Mouse (Mus musculus) heart, adult 2 months (tissue): ENCODE data around the gene Agpat1. TPM values are rescaled to one million over a fixed set of nuclear protein-coding genes. Genes with fewer than 3 reads are reported as not detected.

Experiments
- DNase-seq, 2 experiments: peaks; one replicate each; pipeline ENCODE4 v3.0.0; 2021
- H3K27ac ChIP-seq: fragments of 200-600 bp; 2 replicates; pipeline ENCODE4 v1.8.1; 2022
- H3K27me3 ChIP-seq: fragments of 200-500 bp; 2 replicates; pipeline ENCODE4 v1.6.1; 2012; ENCODE audit warnings: mild to moderate bottlenecking, low read length, inconsistent platforms, mixed read lengths; ENCODE audit not compliant: control insufficient read depth, insufficient read depth
- H3K36me3 ChIP-seq: fragments of 200-500 bp; 2 replicates; pipeline ENCODE4 v1.6.1; 2012; ENCODE audit warnings: low read length, inconsistent platforms; ENCODE audit not compliant: control insufficient read depth, insufficient read depth
- H3K4me1 ChIP-seq: fragments of 200-500 bp; 2 replicates; pipeline ENCODE4 v1.6.1; 2011; ENCODE audit warnings: low read length; ENCODE audit not compliant: control insufficient read depth, insufficient read depth
- H3K4me3 ChIP-seq: fragments of 200-600 bp; 2 replicates; pipeline ENCODE4 v1.8.1; 2022
- H3K79me2 ChIP-seq: fragments of 200-500 bp; replicated peaks from 2 replicates; pipeline ENCODE4 v1.6.1; 2012; ENCODE audit warnings: mild to moderate bottlenecking, inconsistent platforms, low read length, moderate library complexity, mixed read lengths; ENCODE audit not compliant: control insufficient read depth, insufficient read depth
- H3K9ac ChIP-seq: fragments of 200-500 bp; 2 replicates; pipeline ENCODE4 v1.6.1; 2012; ENCODE audit warnings: low read depth, mild to moderate bottlenecking, control low read depth, inconsistent platforms, low read length, mixed read lengths
- CTCF ChIP-seq: fragments of 200-600 bp; IDR thresholded peaks from 2 replicates; pipeline ENCODE4 v1.8.1; 2022; ENCODE audit warnings: antibody characterized with exemption, mild to moderate bottlenecking, moderate library complexity
- EP300 ChIP-seq: fragments of 200-500 bp; IDR thresholded peaks from 2 replicates; pipeline ENCODE4 v1.6.1; 2011; ENCODE audit warnings: low read depth, low read length, control low read depth; ENCODE audit not compliant: insufficient read depth
- POLR2A ChIP-seq: fragments of 200-500 bp; IDR thresholded peaks from 2 replicates; pipeline ENCODE4 v1.6.1; 2011; ENCODE audit warnings: mild to moderate bottlenecking, low read depth, low read length, control low read depth; ENCODE audit not compliant: insufficient read depth
- WGBS: fragments of 180-500 bp; shearing (Covaris S2); methylation state at CpG from one replicate; pipeline ENCODE4 v1.1.7; 2018; 5-methylcytosine and 5-hydroxymethylcytosine counted together
- intact Hi-C: fragments of 180-260 bp; cut with DNase I; formaldehyde crosslinking; loops from one replicate; pipeline ENCODE4 v1.15.1; 2025
- long read RNA-seq: library from polyadenylated mRNA; stranded (forward); transcript quantifications from one replicate; pipeline ENCODE4 v2.0.0, GENCODE M21; 2021
- polyA plus RNA-seq: library from polyadenylated mRNA; depleted of rRNA; stranded (reverse); fragments of >200 nt; gene quantifications from 2 replicates; pipeline ENCODE4 v1.2.3, GENCODE M21; 2012; rRNA removed
- total RNA-seq, 2 experiments: library from RNA; stranded (reverse); gene quantifications; 2 replicates each; pipeline ENCODE4 v1.2.3; 2021

The Agpat1 gene
- total RNA-seq (10 to 100 TPM; 64.8 to 68.9 TPM), polyA plus RNA-seq (178 and 184 TPM in 2 replicates)
- long read RNA-seq, transcript Agpat1-201 (7 exons, 2,190 nt) = major isoform, 5 of 8 reads
- long read RNA-seq, partial matches to known transcripts = 2 of 8 reads
- long read RNA-seq, other reads (novel, unspliced or antisense) = 1 of 8 reads

GRCm38 (mm10) chr17:34604061-34604508 is at the start of gene Agpat1:
Agpat1 (plus strand) TSS chr17:34604262.
- peaks cover 2% of the 10 kb centered on the region for H3K79me2 ChIP-seq
- no peaks in the 10 kb centered on the region for H3K27me3 ChIP-seq
- H3K9ac ChIP-seq = peak within 1 kb of the TSS; percentile 82
- H3K36me3 ChIP-seq = no peaks in the 10 kb centered on the region
- peaks cover 4% of the 10 kb centered on the region for H3K4me1 ChIP-seq
- H3K4me3 ChIP-seq = peak within 1 kb of the TSS; percentile 89
- peak within 1 kb of the TSS; percentile 91 for H3K27ac ChIP-seq
- under 1% methylated on average over 35 of the region's 35 CpGs for WGBS
- TF ChIP-seq POLR2A (peak; percentile 93), EP300 (peak; percentile 11; the same call in 1 of the 2 replicates), CTCF (no peak)
- peak; percentile 94 to 99 for DNase-seq
- intact Hi-C loops = loop anchor here (10.0 kb wide), 1 partner anchor 489 kb away; the partner anchor contains the start of gene H2-DMa

GRCm38 (mm10) chr17:34555483-34555882 is 48.6 kb upstream of the Agpat1 start:
- WGBS = 19% methylated on average over 5 of the region's 5 CpGs
- Histone ChIP-seq H3K4me1 (peaks cover 3% of the 10 kb centered on the region), H3K36me3 (no peaks in the 10 kb centered on the region), H3K4me3 (no peak overlapping the region), H3K27ac (no peak overlapping the region), H3K9ac (no peak overlapping the region), H3K79me2 (no peaks in the 10 kb centered on the region), H3K27me3 (no peaks in the 10 kb centered on the region)
- peak; percentile 77 to 85 for DNase-seq
- intact Hi-C loops = loop anchor here (5.0 kb wide), 2 partner anchors 62 to 118 kb away; partner anchors contain the start of gene Egfl8
- TF ChIP-seq EP300 (peak; percentile 83; the same call in 1 of the 2 replicates), CTCF (peak; percentile 99), POLR2A (no peak)

- Histone ChIP-seq H3K36me3 (no peaks in the 10 kb centered on the region), H3K9ac (no peak overlapping the region), H3K27me3 (no peaks in the 10 kb centered on the region), H3K4me1 (peaks cover 5% of the 10 kb centered on the region), H3K4me3 (no peak overlapping the region), H3K79me2 (no peaks in the 10 kb centered on the region), H3K27ac (no peak overlapping the region)
- WGBS = 75% methylated on average over 8 of the region's 8 CpGs
- intact Hi-C loops = loop anchor here (5.0 kb wide), 2 partner anchors 61 to 119 kb away; partner anchors contain the start of gene Egfl8
- DNase-seq = no peak
- TF ChIP-seq EP300 (no peak), CTCF (no peak), POLR2A (no peak)
Observed at GRCm38 (mm10) chr17:34556406-34556805, 47.7 kb upstream of the Agpat1 start.

GRCm38 (mm10) chr17:34557411-34557810 is 46.7 kb upstream of the Agpat1 start:
- no peaks in the 10 kb centered on the region for H3K79me2 ChIP-seq
- no peaks in the 10 kb centered on the region for H3K36me3 ChIP-seq
- WGBS = 71% methylated on average over 11 of the region's 11 CpGs
- H3K9ac ChIP-seq = no peak overlapping the region
- no peak for TF ChIP-seq CTCF
- no peak for TF ChIP-seq POLR2A
- no peak for TF ChIP-seq EP300
- no peak overlapping the region for H3K4me3 ChIP-seq
- no peak for DNase-seq
- intact Hi-C loops = loop anchor here (5.0 kb wide), 2 partner anchors 60 to 120 kb away; partner anchors contain the start of gene Egfl8
- H3K27me3 ChIP-seq = no peaks in the 10 kb centered on the region
- H3K27ac ChIP-seq = peak overlapping the region; percentile 20
- peaks cover 5% of the 10 kb centered on the region for H3K4me1 ChIP-seq

- Histone ChIP-seq H3K9ac (no peak overlapping the region), H3K27ac (no peak overlapping the region), H3K27me3 (no peaks in the 10 kb centered on the region), H3K4me3 (no peak overlapping the region), H3K36me3 (no peaks in the 10 kb centered on the region), H3K4me1 (peaks cover 5% of the 10 kb centered on the region), H3K79me2 (no peaks in the 10 kb centered on the region)
- WGBS = 69% methylated on average over 7 of the region's 7 CpGs
- intact Hi-C loops = loop anchor here (5.0 kb wide), 2 partner anchors 58 to 122 kb away; partner anchors contain the start of gene Egfl8
- no peak for TF ChIP-seq EP300
- no peak for DNase-seq
Observed at GRCm38 (mm10) chr17:34559116-34559515, 44.9 kb upstream of the Agpat1 start.

GRCm38 (mm10) chr17:34559895-34560294 is 44.2 kb upstream of the Agpat1 start:
- TF ChIP-seq EP300 = no peak
- 0 out of 2 replicates have a peak, but pooled peaks have one; percentile 4 for TF ChIP-seq CTCF
- Histone ChIP-seq H3K4me3 (no peak overlapping the region), H3K79me2 (no peaks in the 10 kb centered on the region), H3K27me3 (no peaks in the 10 kb centered on the region), H3K36me3 (no peaks in the 10 kb centered on the region), H3K4me1 (peaks cover 5% of the 10 kb centered on the region), H3K27ac (no peak overlapping the region), H3K9ac (no peak overlapping the region)
- WGBS = 32% methylated on average over 15 of the region's 15 CpGs
- no peak for DNase-seq
- intact Hi-C loops = loop anchor here (5.0 kb wide), 2 partner anchors 57 to 123 kb away; partner anchors contain the start of gene Egfl8
